Mouse (Mus musculus) left cerebral cortex, adult 2 months (tissue): ENCODE measurements around the gene Hist1h3b. TPM values are rescaled to one million over a fixed set of nuclear protein-coding genes. Genes with fewer than 3 reads are reported as not detected.
"Not testable (repeated sequence)": the region's sequence is repeated elsewhere in the genome, so short reads cannot be mapped to it uniquely, and the experiment has no call there.

Source experiments
- DNase-seq, 2 experiments: peaks; one replicate each; pipeline ENCODE4 v3.0.0; 2021 to 2022; ENCODE audit warnings: low spot score in 2 of 2, mixed read lengths in 1 of 2; ENCODE audit errors: extremely low spot score in 1 of 2
- H3K27ac ChIP-seq: fragments of 200-600 bp; 2 replicates; pipeline ENCODE4 v1.8.1; 2022
- H3K4me3 ChIP-seq: fragments of 200-600 bp; 2 replicates; pipeline ENCODE4 v1.8.1; 2022
- CTCF ChIP-seq: fragments of 200-600 bp; IDR thresholded peaks from 2 replicates; pipeline ENCODE4 v1.8.1; 2022; ENCODE audit warnings: antibody characterized with exemption, mild to moderate bottlenecking, moderate library complexity
- intact Hi-C: fragments of 180-260 bp; cut with DNase I; formaldehyde crosslinking; loops from one replicate; pipeline ENCODE4 v1.15.1; 2025
- microRNA-seq, 2 experiments: library from miRNA; unstranded; fragments of <30 nt; microRNA quantifications; one replicate each; pipeline ENCODE4 v1.2.0; 2021
- total RNA-seq, 2 experiments: library from RNA; stranded (reverse); gene quantifications; 2 replicates each; pipeline ENCODE4 v1.2.3; 2021

The Hist1h3b gene
- total RNA-seq, 2 experiments from 2014 or later, result 6.6 to 7.5 TPM

GRCm38 (mm10) chr13:23768834-23769397 is 16.8 kb downstream of the Hist1h3b start:
- no peak for DNase-seq
- Histone ChIP-seq H3K27ac (no peak overlapping the region), H3K4me3 (no peak overlapping the region)
- TF ChIP-seq CTCF, result no peak
- intact Hi-C loops, result no loop called here

GRCm38 (mm10) chr13:23769613-23770012 is 17.5 kb downstream of the Hist1h3b start, which contains the start of gene Trim38:
Trim38 (plus strand) TSS chr13:23769913.
- intact Hi-C loops, H3K27ac ChIP-seq, DNase-seq, H3K4me3 ChIP-seq: not testable (repeated sequence)

GRCm38 (mm10) chr13:23772561-23773313 is 20.7 kb downstream of the Hist1h3b start:
- intact Hi-C loops, result no loop called here
- peak; percentile 29 to 30 for DNase-seq
- peak overlapping the region; percentile 13; the same call in 1 of the 2 replicates for H3K4me3 ChIP-seq
- no peak overlapping the region for H3K27ac ChIP-seq
- TF ChIP-seq CTCF, result no peak

GRCm38 (mm10) chr13:23778339-23778738 is 26.3 kb downstream of the Hist1h3b start:
- TF ChIP-seq CTCF, result no peak
- no peak overlapping the region for H3K27ac ChIP-seq
- intact Hi-C loops, result no loop called here
- no peak overlapping the region for H3K4me3 ChIP-seq
- no peak for DNase-seq

- Histone ChIP-seq H3K27ac (no peak overlapping the region), H3K4me3 (no peak overlapping the region)
- intact Hi-C loops, result no loop called here
- TF ChIP-seq CTCF, result no peak
- no peak for DNase-seq
Measured at GRCm38 (mm10) chr13:23779025-23779424, 27.0 kb downstream of the Hist1h3b start.

GRCm38 (mm10) chr13:23792520-23792919 is 40.5 kb downstream of the Hist1h3b start:
- H3K27ac ChIP-seq, result no peak overlapping the region
- peak; percentile 24 to 27 for DNase-seq
- no peak overlapping the region for H3K4me3 ChIP-seq
- intact Hi-C loops, result loop anchor here (5.0 kb wide), 2 partner anchors 220 to 505 kb away; no protein-coding TSS in a partner anchor
- peak; percentile 93 for TF ChIP-seq CTCF

- DNase-seq, result no peak
- H3K4me3 ChIP-seq, result no peak overlapping the region
- intact Hi-C loops, result no loop called here
- no peak overlapping the region for H3K27ac ChIP-seq
- no peak for TF ChIP-seq CTCF
Measured at GRCm38 (mm10) chr13:23799405-23799804, 47.3 kb downstream of the Hist1h3b start.

Small RNAs within 50 kb of the gene (microRNA-seq; reads per million reads assigned to microRNA genes)
- gene Gm44314 (0 reads per million in 2 experiments), gene Gm44484 (0 reads per million in 2 experiments)

Other genes starting within 250 kb of the Hist1h3b start
- gene Hist1h4h, start 221.2 kb upstream of the Hist1h3b start, total RNA-seq, result 100 to 1,000 TPM; 289 to 340 TPM
- gene Hist1h2af, start 218.4 kb upstream of the Hist1h3b start, total RNA-seq, result 1 to 10 TPM; 2.4 to 4.4 TPM
- gene Hist1h3g, start 216.8 kb upstream of the Hist1h3b start, total RNA-seq, result 1 to 10 TPM; 2.6 to 5.1 TPM
- under 1 TPM; 0.61 TPM for gene Hist1h2bh, start 208.9 kb upstream of the Hist1h3b start, total RNA-seq
- gene Hist1h3f, start 208.2 kb upstream of the Hist1h3b start, total RNA-seq, result 10 to 100 TPM; 12.9 to 15.5 TPM
- 100 to 1,000 TPM; 161 to 177 TPM for gene Hist1h4f, start 200.6 kb upstream of the Hist1h3b start, total RNA-seq
- 1 to 10 TPM; 3.5 TPM for gene Hist1h1d, start 199.0 kb upstream of the Hist1h3b start, total RNA-seq
- gene Hist1h3e, start 189.9 kb upstream of the Hist1h3b start, total RNA-seq, result 10 to 100 TPM; 40.1 to 50.4 TPM
- gene Hist1h2ae, start 181.0 kb upstream of the Hist1h3b start, total RNA-seq, result 1 to 10 TPM; 2.4 to 5.0 TPM
- 10 to 100 TPM; 68.0 to 71.2 TPM for gene Hist1h2bg, start 180.9 kb upstream of the Hist1h3b start, total RNA-seq
- gene Hist1h2bf, start 178.1 kb upstream of the Hist1h3b start, total RNA-seq, result 10 to 100 TPM; 19.7 to 24.1 TPM
- 1 to 10 TPM; 3.8 to 9.0 TPM for gene Hist1h2ad, start 177.9 kb upstream of the Hist1h3b start, total RNA-seq
- 1 to 10 TPM; 6.9 to 9.9 TPM for gene Hist1h3d, start 176.5 kb upstream of the Hist1h3b start, total RNA-seq
- 100 to 1,000 TPM; 141 to 157 TPM for gene Hist1h4d, start 170.7 kb upstream of the Hist1h3b start, total RNA-seq
- 1 to 10 TPM; 5.4 to 7.9 TPM for gene Hist1h2be, start 131.1 kb upstream of the Hist1h3b start, total RNA-seq
- gene Hist1h1e, start 129.7 kb upstream of the Hist1h3b start, total RNA-seq, result 10 to 100 TPM; 53.2 to 57.3 TPM
- 1 to 10 TPM; 2.1 to 2.7 TPM for gene Hist1h2ac, start 68.3 kb upstream of the Hist1h3b start, total RNA-seq
- 10 to 100 TPM; 27.0 to 29.1 TPM for gene Hist1h2bc, start 68.1 kb upstream of the Hist1h3b start, total RNA-seq
- not detected for gene Hist1h1t, start 56.5 kb upstream of the Hist1h3b start, total RNA-seq
- 100 to 1,000 TPM; 103 TPM for gene Hist1h4c, start 53.8 kb upstream of the Hist1h3b start, total RNA-seq
- 1 to 10 TPM; 2.4 to 3.1 TPM for gene Hfe, start 41.4 kb upstream of the Hist1h3b start, total RNA-seq
- 10 to 100 TPM; 53.4 to 53.7 TPM for gene Hist1h1c, start 13.5 kb upstream of the Hist1h3b start, total RNA-seq
- gene Hist1h3c, start 6.7 kb upstream of the Hist1h3b start, total RNA-seq, result 1 to 10 TPM; 1.0 to 1.3 TPM
- gene Hist1h2bb, start 5.5 kb upstream of the Hist1h3b start, total RNA-seq, result 10 to 100 TPM; 12.3 to 19.0 TPM
- gene Hist1h2ab, start 1.1 kb upstream of the Hist1h3b start, total RNA-seq, result 10 to 100 TPM; 19.9 to 21.0 TPM
- 10 to 100 TPM; 62.5 to 93.5 TPM for gene Hist1h4b, start 4.7 kb downstream of the Hist1h3b start, total RNA-seq
- gene Hist1h4a, start 9.0 kb downstream of the Hist1h3b start, total RNA-seq, result 10 to 100 TPM; 53.1 to 70.3 TPM
- gene Hist1h3a, start 10.1 kb downstream of the Hist1h3b start, total RNA-seq, result 10 to 100 TPM; 31.1 to 37.0 TPM
- 10 to 100 TPM; 21.6 to 22.6 TPM for gene Hist1h1a, start 11.4 kb downstream of the Hist1h3b start, total RNA-seq
- not detected for gene Trim38, start 17.6 kb downstream of the Hist1h3b start, total RNA-seq
- gene Slc17a2, start 54.7 kb downstream of the Hist1h3b start, total RNA-seq, result not detected
- not detected for gene Slc17a3, start 87.2 kb downstream of the Hist1h3b start, total RNA-seq
- gene Slc17a1, start 115.5 kb downstream of the Hist1h3b start, total RNA-seq, result not detected
- not detected for gene Slc17a4, start 162.7 kb downstream of the Hist1h3b start, total RNA-seq
- gene Hist1h2ba, start 181.9 kb downstream of the Hist1h3b start, total RNA-seq, result not detected
- not detected for gene Hist1h2aa, start 182.2 kb downstream of the Hist1h3b start, total RNA-seq
- gene Scgn, start 238.9 kb downstream of the Hist1h3b start, total RNA-seq, result under 1 TPM in 1 of 2 experiments, not detected in 1; 0.68 TPM